Mouse (Mus musculus) adipocyte (in vitro differentiated cells): Measurements from ENCODE around the gene Cenpb.
A peak's percentile ranks its signal among the peaks of the same experiment; 100 is the strongest.

Experiments used
- DNase-seq: peaks from one replicate; pipeline ENCODE4 v3.0.0-alpha.2; 2016; ENCODE audit warnings: low spot score

Cenpb gene

DNA sequence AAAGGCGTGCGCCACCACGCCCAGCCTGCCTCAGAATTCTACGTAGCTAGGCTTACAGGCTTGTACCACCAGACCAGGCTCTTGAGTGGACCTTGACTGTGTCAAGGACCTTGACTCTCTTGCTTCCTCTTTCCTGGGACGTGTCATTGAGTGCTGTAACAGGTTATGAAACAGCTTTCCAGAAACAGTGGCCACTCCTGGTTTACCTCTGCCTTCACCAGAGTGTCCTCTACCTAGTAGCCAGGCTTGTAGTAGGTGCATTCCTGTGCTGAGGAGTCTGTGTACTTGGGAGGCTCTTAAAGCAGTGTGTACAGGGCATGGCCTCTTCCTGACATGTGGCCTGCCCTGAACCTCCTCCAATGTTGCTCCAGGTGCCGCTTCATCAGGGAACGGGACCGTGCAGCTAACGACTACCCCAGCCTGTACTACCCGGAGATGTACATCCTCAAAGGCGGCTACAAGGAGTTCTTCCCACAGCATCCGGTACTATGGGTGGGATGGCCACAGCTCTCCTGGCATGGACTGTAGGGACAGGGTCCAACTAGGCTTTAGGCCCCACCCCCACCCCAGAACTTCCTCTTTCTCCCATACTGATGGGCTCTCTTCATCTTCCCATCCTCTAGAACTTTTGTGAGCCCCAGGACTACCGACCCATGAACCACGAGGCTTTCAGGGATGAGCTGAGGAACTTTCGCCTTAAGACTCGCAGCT is 16.9 kb upstream of the Cenpb start:
- DNase-seq, result no peak

DNA sequence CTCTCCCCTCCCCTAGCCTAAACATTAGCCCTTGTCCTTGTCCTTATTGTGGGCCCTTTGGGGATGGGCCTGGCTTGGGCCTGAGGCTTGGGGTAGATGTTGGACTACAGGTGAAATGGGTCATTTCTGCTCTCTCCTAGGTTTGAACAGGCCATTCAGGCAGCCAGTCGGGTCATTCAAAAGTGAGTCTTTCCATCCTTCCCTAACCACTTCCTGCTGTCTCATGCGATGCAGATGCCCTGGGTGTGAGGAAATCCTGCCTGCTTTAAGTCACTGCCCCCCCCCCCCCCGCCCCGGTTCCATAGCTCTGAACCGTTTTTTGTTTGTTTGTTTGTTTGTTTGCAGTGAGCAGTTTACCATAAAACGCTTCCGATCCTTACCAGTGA is 11.1 kb upstream of the Cenpb start:
- no peak for DNase-seq

DNA sequence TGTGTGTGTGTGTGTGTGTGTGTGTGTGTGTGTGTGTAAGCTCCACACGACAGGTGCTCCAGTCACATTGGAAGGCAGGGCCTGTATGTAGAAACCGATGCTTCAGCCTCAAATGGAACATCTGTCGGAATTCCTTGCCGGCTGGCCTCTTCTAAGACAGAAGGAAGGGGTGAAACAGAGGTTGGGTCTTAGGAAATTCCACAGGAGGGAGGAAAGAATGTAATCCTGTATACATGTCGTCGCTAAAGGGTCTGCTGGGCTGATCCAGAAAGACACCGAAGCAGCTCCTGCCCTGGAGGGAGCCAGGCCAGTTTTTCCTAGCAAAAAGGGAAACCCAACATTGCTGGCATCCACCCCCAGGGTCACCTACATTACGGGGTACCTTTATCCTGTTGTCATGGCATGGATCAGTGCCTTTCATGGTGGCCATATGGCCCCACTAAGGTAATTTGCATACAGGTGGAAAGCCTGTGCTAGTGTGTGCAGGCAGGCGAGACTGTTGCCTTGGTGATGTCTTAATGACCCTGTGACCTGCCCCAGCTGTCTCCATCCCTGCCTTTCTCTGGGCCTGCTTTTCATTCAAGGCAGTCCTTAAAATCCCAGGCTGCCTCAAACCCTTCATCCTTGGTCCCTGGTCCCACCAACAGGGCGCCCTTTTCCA is 10.6 kb upstream of the Cenpb start:
- no peak for DNase-seq

DNA sequence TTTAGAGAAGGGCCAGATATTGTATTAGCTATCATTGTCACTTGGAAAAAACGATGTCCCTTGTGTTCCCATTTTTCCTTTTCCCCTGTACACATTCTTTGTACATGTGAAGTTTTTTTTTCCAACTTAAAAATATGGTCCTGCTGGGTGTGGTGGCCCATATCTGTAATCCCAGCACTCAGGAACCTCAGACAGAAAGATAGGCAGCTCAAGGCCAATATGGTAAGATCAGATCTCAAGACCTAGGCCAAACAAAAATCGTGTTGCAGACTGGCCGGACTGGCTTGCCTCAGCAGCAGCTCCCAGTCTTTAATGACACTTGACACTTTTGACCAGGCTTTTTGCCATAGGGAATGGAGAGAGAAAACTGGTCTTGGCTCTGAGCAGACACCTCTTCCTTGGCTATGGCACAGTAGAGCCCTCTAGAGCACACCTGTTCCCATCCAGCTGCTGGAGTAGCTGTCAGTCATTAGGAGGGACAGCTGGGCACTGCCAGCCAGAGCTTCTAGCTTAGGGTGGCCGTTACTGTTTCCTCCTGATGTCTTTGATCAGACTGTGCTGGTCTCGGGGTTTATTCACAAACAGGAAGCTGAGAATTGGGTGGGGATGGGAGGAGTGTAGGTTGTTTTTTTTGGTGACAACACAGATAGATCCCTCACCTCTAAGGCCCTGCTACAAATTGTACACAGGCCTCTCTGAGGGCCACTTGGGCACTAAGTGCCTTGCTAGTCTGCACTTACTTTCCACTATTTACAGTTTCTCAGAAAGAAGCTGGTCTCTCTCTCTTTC is 9.8 kb upstream of the Cenpb start:
- no peak for DNase-seq

DNA sequence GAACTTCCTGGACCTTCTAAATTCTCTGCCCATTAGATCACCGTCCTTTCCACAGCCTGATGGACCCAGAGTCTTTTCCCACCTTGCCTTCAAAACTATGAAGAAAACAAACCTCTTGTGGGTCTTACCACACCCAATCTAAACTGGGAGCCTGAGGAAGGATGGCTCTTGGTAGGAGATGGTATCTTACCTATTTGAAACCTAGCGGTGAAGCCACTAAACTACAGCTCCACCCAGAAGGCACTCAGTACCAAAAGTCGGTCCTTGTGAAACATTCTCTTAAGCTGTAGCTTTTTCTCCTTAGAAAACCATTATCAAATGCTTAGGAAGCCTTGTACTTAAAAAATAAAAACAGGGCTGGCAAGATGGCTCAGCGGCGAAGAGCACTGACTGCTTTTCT is 8.4 kb upstream of the Cenpb start:
- no peak for DNase-seq

DNA sequence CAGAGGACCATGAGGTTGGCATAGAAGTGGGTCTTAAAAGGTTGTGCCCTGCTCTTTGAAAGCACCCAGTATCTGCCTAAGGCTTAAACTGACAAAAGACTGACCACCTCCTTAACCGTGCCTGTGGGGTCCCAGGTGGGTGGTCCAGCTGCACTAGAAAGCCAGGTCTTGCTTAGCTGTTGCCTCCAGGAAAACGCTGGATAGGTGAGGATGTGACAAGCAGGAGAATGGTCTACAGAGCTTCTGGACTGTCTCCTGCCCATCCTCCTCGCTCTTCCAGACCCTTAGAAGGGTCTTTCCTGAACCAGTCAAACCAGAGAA is 7.7 kb upstream of the Cenpb start:
- no peak for DNase-seq

DNA sequence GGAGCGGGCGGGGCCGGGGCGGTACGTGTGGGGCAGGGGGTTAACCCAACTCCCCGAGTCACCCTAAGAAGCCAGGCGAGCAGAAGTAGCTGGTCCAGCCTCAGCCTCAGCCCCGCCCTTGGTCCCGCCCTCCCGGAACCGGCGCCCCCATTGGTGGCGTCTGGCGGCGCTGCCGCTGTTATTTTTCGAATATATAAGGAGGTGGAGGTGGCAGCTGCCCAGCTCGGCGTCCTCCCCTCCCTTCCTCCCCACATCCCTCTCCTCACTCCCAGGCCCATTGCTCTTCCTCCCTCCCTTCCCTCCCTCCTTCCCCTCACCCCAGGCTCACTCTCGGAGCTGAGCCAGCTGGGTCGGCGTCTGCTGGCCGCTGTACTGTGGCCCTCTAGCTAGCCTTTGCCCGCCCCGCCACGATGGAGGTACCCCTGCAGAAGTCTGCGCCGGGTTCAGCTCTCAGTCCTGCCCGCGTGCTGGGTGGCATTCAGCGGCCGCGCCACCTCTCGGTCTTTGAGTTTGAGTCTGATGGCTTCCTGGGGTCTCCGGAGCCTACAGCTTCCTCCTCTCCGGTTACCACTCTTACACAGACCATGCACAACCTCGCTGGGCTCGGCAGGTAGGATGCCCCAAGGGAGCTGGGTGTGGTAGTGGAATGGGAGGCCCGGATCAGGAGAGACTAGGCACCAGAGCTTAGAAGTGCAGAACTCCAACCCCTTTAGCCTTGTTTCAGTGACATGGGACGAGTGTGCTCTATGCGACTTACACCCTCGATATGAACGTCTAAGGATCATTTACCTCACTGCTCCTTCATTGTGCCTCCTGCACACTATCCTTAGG is 7.1 kb upstream of the Cenpb start, which contains the start of the genes Cdc25b and Spef1:
Gene Cdc25b (plus strand): TSS at position 179 of the 831 bp plus-strand sequence.
Gene Spef1 (minus strand): TSS at position 512 of the 831 bp plus-strand sequence.
- DNase-seq, result peak; percentile 80

DNA sequence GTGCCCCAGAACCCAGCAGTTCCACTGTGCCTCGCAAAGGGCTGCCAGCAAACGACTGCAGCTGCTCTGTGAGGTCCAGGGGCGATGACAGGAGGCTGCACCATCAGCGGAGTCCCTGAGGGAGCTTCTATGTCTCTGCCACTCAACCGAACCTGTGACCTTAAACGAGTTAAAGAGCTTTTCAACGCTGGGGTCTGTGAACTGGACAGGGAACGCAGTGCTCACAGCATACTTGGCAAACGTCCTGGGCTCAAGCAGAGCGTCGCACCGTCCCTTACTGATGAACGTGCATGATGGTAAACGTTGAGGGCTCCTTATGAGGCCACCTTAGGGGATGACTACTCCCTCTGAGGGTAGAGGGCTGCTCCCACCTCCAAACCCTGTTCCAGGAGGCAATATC is 6.5 kb upstream of the Cenpb start:
- no peak for DNase-seq

DNA sequence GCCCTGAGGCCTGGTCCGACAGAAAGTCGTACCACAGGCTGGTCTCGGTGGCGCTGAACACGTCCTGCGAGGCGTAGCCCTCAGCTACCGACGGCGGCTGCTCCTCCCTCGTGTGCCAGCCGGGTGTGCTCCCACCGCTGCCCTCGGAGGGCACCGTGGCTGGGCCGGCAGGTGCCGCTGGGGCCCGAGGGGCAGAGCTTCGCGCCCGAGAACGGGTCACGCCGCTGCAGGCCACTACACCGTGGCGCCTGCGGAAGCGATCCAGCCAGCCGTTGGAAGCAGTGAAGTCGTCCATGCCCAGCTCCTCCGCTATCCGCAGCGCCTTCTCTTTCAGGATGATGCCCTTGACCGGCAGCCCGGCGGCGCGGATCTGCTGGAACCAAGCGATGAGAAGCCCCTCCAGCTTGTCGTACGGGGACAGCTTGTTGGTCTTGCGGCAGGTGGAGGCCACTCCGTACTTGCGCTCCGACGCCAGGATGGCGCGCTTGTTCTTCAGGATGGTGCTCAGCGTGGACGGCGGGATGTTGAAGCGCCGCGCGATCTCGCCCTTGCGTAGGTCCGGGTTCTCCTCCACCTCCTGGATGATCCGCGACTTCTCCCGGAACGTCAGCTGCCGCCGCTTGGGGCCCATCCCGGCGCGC is 501 bp downstream of the Cenpb start:
- DNase-seq, result no peak

DNA sequence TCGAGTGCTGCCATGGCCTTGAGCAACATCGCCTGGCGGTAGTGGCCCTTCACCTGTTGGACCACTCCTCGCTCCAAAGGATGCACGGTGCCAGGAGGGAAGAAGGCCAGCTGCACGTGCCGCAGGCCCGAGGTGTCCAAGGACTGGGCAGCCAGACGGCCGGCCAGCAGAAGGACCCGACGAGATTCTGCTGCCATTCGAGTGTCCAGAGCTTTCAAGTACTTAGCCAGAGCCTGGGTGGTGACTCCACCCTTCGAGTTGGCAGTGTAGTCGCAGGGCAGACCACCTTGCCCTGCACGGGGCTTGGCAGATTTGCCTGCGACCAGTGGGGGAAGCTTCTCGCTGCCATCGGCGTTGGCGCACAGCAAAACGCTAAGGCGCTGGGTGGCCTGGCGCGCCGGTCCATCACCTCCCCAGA is 1.0 kb downstream of the Cenpb start:
- DNase-seq, result no peak

DNA sequence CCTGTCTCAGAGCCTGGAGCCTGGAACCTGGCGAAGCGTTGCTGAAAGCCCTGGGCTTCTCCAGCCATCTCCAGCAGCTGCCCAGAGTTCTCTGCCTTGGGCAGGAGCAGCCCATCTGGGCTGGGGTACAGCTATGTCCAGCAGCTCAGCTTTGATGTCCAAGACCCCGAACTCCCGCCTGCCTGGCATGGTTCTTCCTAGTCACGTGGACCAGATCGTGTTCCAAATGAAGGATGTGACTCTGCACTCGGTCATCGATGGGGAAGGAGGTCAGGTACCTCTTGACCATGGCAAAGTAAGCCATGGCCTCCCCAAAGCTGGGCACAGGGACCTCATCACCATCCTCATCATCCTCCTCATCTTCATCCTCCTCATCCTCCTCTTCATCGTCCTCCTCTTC is 1.9 kb downstream of the Cenpb start:
- no peak for DNase-seq

DNA sequence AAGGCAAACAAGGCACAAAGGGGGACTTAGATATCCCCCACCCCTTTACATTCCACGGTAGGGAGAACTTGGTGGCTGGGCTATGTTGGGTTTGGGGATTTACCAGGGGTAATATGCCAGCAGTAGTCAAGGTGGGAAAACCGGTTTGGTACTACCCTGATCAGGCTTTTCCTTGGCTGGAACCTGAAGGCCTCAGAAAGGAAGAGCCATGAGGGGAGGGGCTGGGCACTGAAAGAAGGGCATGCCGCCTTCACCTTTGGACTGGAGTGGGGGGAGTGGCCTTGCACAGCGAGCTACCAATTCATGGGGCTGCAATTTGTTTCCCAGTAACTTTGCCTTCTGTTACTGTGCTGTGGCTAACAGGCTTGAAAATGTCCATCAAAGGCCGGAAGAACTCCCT is 3.4 kb downstream of the Cenpb start:
- DNase-seq, result peak; percentile 65

DNA sequence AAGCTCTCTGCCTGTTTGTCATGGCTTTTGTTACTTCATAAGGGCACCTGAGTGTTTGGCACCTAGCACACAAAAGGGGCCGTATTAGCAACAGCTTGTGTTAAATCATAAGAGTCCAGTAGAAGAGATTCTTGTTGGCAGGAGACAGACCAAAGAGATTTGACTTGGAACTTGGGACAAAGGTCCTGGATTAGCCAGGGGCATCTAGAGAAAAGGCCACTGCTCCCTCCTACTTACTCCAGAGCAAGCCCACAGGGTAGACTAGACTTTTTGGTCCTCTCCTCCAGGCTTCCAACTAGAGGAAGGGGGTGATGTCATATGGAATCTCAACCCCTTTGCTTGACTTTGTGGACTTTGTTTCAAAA is 3.9 kb downstream of the Cenpb start:
- DNase-seq, result peak; percentile 54

DNA sequence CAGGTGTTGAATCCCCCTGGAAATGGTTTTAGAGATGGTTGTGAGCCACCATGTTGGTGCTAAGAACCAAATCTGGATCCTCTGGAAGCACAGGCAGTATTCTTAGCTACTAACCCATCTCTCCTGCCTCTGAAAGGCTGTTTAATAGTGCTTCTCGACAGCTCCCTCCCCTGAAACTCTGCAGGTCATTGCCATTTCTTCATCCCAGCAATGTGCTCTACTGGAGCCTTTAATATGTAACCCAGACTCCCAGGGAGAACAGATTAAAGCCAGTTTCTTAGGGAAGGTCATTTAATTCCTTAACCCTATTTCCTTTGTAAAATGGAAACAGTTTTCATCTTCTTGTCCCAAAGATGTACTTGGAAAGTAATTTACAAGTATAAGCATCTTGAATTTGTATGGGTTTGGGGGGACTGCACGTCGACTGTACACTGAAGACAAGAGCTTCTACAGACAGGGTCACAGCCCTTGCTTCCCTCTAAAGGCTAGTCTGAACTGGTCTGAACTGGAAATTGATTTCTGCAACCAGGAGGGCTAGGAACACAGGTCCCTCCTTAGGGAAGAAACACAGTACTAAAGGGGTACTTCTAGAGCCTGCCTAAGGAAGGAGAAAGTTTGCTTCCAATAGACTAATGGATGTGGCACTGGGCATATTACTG is 4.5 kb downstream of the Cenpb start:
- DNase-seq, result no peak

DNA sequence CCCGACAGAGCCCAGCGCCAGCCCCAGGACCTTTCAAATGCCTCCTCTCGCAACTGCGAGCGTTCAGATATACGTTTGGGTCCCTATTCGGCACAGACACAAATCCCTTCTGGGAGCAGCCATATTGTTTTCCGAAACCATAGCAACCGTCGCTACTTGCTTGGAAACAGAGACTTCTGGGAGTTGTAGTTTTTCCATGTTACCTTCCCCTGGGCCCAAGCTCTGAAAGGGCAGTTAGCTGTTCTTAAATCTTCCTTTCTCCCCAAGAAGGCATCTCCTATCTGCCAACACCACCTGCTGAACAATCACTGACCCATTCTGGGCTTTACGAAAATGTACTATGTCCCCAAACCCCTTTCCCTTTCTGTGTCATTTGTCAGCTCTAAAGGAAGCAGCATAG is 5.2 kb downstream of the Cenpb start:
- DNase-seq, result peak; percentile 86

DNA sequence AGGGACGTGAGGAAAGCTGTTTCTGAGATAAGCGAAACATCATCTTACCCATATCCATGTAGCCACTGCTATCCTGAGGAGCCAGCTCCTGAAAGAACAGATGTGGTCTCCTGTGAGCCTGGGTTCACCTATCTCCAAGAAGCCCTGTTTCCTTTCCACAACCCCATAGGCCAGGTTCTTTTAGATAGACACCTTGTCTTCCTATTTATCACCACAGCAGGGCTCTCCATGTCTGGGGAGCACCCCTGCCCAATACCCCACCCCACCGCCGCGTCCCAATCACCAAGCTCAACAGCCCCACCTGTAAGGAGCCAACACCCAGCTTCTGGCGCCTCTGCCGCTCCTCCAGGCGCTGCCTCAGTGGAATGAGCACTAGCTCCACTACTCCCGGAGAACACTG is 7.5 kb downstream of the Cenpb start:
- DNase-seq, result no peak

DNA sequence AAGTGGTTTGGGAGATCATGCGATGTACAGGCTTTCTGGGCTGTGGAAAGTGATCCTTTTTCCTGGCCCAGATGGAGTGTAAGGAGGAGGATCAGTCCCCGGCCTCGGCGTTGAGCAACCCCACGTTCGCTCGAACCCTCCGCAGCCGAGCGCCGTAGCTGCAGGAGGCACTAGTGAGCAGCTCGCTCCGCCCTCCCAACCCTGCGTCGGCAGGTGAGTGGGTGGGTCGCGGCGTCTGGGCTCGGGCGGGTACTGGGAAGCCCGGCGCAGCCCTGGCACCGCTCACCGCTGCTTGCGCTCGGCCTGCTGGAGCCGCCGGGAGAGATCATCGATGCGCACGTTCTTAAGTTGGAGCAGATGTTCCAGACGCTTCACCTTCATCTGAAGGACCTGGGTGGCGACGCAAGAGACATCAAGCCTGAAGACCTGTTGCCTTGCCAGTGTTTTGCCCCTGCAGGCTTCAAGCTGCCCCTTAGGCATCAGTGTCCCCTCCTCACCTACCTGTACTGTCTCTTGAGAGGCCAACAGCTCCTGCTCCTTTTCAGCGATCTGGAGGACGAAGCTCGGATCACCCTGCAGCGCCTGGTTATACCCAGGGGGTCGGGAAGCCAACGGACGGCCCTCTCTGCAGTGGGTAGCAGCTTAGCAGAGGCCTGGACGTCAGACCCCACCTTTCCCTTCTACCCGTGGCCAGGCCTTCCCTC is 8.3 kb downstream of the Cenpb start:
- no peak for DNase-seq

DNA sequence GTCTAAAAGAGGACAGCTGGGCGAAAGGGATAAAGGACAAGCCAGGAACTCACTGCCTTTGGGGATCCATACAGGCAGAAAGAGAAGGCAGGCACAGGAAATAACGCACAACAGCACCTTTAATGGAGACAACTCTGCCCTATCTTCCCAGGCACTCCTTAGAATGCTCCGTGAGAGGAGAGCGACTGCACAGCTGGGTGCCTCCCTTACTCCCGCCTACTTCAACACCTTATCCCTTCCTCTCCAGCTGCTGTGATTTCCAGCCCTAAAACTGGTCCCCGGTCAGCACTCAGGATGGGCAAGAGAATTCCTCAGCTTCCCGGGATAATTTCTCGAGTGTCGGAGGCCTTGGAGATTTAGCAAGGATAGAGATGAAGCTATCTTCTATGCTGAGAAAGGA is 8.9 kb downstream of the Cenpb start:
- no peak for DNase-seq

DNA sequence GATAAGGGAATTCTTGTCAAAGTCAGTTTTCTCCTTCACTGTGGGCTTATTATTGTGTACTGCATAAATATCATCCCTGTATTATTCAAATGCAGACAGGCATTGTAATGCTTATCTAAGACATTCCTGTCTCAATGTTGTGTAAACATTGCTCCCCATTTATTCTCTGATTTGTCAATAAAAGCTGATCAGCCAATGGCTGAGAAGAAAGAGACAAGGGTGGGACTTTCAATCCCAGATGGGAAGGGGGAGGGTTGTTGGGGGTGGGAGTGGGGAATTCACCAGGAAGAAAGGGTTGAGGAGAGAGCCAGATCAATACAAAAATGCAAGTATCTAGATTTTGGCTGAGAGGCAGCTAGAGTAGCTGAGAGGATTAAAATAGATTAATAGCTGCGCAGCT is 11.0 kb downstream of the Cenpb start:
- DNase-seq, result no peak

DNA sequence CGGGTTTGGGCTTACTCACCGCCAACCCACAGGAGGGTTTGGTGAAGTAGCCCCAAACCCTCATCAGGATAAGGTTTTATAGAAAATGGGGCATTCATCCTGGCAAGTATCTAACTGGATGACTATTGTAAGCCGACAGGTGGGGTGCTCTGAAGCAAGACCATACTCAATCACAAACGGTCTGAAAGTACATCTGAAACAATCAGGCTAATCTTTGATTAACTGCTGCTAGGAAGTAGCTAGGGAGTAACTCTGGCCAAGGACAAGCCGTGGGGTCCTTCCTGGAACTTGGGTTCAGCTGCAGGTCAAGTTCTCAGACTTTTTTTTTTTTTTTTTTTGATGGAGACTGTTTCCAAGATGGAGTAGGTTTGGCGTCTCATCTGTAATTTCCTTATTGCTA is 11.9 kb downstream of the Cenpb start:
- DNase-seq, result no peak

DNA sequence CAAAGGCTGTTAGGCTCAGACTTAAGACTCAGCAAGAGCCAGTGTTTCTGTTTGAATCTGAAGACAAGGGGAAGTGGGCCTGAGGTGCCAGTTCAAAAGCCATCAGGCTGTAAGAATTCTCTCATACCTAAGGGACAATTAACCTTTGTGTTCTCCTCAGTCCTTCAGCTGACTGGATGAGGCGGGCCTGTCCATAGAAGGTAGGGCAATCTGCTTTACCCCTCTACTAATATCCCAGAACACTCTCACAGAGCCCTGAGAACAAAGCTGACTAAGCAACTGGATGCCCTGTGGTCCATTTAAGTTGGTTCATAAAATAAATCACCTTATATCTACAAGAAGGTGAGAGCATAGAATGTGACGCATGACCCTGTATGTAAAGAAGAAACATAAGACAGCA is 13.7 kb downstream of the Cenpb start:
- DNase-seq, result no peak
